Mouse (Mus musculus) activated CD4-positive, CD25-positive, alpha-beta regulatory T cell (primary cell): ENCODE data around the gene Gm4559. TPM values are rescaled to one million over a fixed set of nuclear protein-coding genes. Genes with fewer than 3 reads are reported as not detected.

ENCODE experiments used
- polyA plus RNA-seq, 2 experiments: library from polyadenylated mRNA; unstranded; fragments of 100-300 nt; shearing (Covaris generic); gene quantifications; one replicate each; pipeline ENCODE4 v1.2.1; 2017

The Gm4559 gene
- not detected for polyA plus RNA-seq

GRCm38 (mm10) chr7:142274263-142274662 lies at the start of gene Gm4559:
Gene Gm4559, minus strand, starts transcription at chr7:142274363.

GRCm38 (mm10) chr7:142303249-142303648 lies 29.1 kb upstream of the Gm4559 start, which contains the start of gene Krtap5-4:
Gene Krtap5-4, plus strand, starts transcription at chr7:142303549.

GRCm38 (mm10) chr7:142297018-142297417 lies 22.9 kb upstream of the Gm4559 start, which contains the start of gene Krtap5-1:
Gene Krtap5-1, minus strand, starts transcription at chr7:142297118.

GRCm38 (mm10) chr7:142258254-142258653 lies 15.9 kb downstream of the Gm4559 start, which contains the start of gene Gm2431:
Gene Gm2431, minus strand, starts transcription at chr7:142258354.

GRCm38 (mm10) chr7:142240978-142241377 lies 33.2 kb downstream of the Gm4559 start, which contains the start of gene Gm40460:
Gene Gm40460, minus strand, starts transcription at chr7:142241078.

GRCm38 (mm10) chr7:142229871-142230270 lies 44.3 kb downstream of the Gm4559 start, which contains the start of gene Krtap5-5:
Gene Krtap5-5, minus strand, starts transcription at chr7:142229971.

Other genes with a start within 250 kb of the Gm4559 start
- 10 to 100 TPM; 67.3 to 91.7 TPM for gene Mob2, start 213.3 kb downstream of the Gm4559 start, polyA plus RNA-seq
- under 1 TPM in 1 of 2 experiments, not detected in 1; 0.13 TPM for gene Dusp8, start 178.5 kb downstream of the Gm4559 start, polyA plus RNA-seq
- not detected for gene Gm45618, start 153.6 kb downstream of the Gm4559 start, polyA plus RNA-seq
- gene Gm39115, start 138.3 kb downstream of the Gm4559 start, polyA plus RNA-seq, result not detected
- gene Gm45337, start 129.8 kb downstream of the Gm4559 start, polyA plus RNA-seq, result not detected
- gene Gm29735, start 117.2 kb downstream of the Gm4559 start, polyA plus RNA-seq, result not detected
- under 1 TPM in 1 of 2 experiments, not detected in 1; 0.75 TPM for gene Gm4553, start 108.6 kb downstream of the Gm4559 start, polyA plus RNA-seq
- under 1 TPM in 1 of 2 experiments, not detected in 1; 0.20 TPM for gene Krtap5-2, start 98.4 kb downstream of the Gm4559 start, polyA plus RNA-seq
- gene Gm10153, start 84.0 kb downstream of the Gm4559 start, polyA plus RNA-seq, result not detected
- not detected for gene Krtap5-3, start 73.0 kb downstream of the Gm4559 start, polyA plus RNA-seq
- gene Gm7579, start 62.5 kb downstream of the Gm4559 start, polyA plus RNA-seq, result not detected
- not detected for gene Krtap5-5, start 44.4 kb downstream of the Gm4559 start, polyA plus RNA-seq
- gene Gm40460, start 33.3 kb downstream of the Gm4559 start, polyA plus RNA-seq, result not detected
- gene Gm2431, start 16.0 kb downstream of the Gm4559 start, polyA plus RNA-seq, result not detected
- not detected for gene Krtap5-1, start 22.8 kb upstream of the Gm4559 start, polyA plus RNA-seq
- gene Krtap5-4, start 29.2 kb upstream of the Gm4559 start, polyA plus RNA-seq, result not detected
- 10 to 100 TPM in 1 of 2 experiments, 1 to 10 TPM in 1; 6.1 to 10.4 TPM for gene Ifitm10, start 99.4 kb upstream of the Gm4559 start, polyA plus RNA-seq
- gene Gm49369, start 108.3 kb upstream of the Gm4559 start, polyA plus RNA-seq, result under 1 TPM; 0.74 to 0.75 TPM
- gene Ctsd, start 113.7 kb upstream of the Gm4559 start, polyA plus RNA-seq, result 100 to 1,000 TPM; 374 to 473 TPM
- under 1 TPM in 1 of 2 experiments, not detected in 1; 0.68 TPM for gene Syt8, start 160.5 kb upstream of the Gm4559 start, polyA plus RNA-seq
- under 1 TPM in 1 of 2 experiments, not detected in 1; 0.51 TPM for gene Tnni2, start 167.4 kb upstream of the Gm4559 start, polyA plus RNA-seq
- 1,000 to 10,000 TPM; 1,045 to 1,500 TPM for gene Lsp1, start 186.4 kb upstream of the Gm4559 start, polyA plus RNA-seq
- gene Tnnt3, start 224.5 kb upstream of the Gm4559 start, polyA plus RNA-seq, result 1 to 10 TPM; 2.6 to 3.5 TPM